ENCODE assay signal across 18 mouse cellular contexts in the genomic region with DNA sequence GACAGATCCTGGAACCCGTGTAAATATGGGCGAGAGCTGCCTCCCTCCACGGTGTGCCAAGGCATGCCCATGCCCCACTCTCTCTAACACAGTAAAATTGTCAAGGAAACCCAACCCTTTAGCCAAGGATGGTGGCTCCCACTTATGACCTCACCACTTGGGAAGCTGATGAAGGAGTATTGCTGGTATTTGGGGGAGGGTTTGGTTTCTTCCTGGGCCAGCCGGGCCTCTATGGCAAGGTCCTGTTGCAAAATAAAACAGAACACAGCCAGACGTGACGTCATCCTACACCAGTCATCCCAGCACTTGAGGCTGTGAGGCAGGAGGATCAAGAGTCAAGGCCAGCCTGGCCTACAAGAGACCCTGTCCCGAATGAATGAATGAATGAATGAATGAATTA. TPM values are rescaled to one million over a fixed set of nuclear protein-coding genes. Genes with fewer than 3 reads are reported as not detected.
DNase-seq lines count a peak whose midpoint lies in the region; ATAC-seq and TF ChIP-seq lines count a peak whose summit lies in the region.
"Had no signal": no experiment of that assay in that cellular context is flagged by ENCODE, and none has a peak within 500 bp of the region (broad histone marks: within the 10 kb centered on the region; RNA-seq: fewer than 3 reads in every experiment).

No protein-coding gene starts in this region.

- intact Hi-C loops in left cerebral cortex, postnatal 4 days (cut with DNase I), result no loop called here

- 51% methylated on average over 7 of the region's 7 CpGs for WGBS in heart, embryonic 10.5 days
- WGBS in lung, embryonic 14.5 days, result 51% methylated on average over 7 of the region's 7 CpGs
- 54% methylated on average over 7 of the region's 7 CpGs for WGBS in limb, embryonic 15.5 days

- no peak for ATAC-seq in lung, embryonic 14.5 days (ENCODE audit: insufficient read depth)
- no peak for ATAC-seq in limb, embryonic 15.5 days (ENCODE audit: insufficient number of reproducible peaks, low FRiP score, low TSS enrichment, low read depth)
- ATAC-seq: midbrain, embryonic 16.5 days had no signal

- no peak for TF ChIP-seq CTCF in lung, embryonic 14.5 days (IDR thresholded peaks at IDR 0.05; ENCODE audit: low read depth)
- no peak for TF ChIP-seq CTCF in C2C12 (IDR thresholded peaks at IDR 0.05; ENCODE audit: control insufficient read depth, insufficient read depth, insufficient read length)

- peaks cover 21% of the 10 kb centered on the region for H3K79me2 ChIP-seq in C2C12 (ENCODE audit: control insufficient read depth, insufficient read depth)

- no peak for DNase-seq in heart, embryonic 10.5 days (ENCODE audit: low spot score)
- no peak for DNase-seq in heart, adult 11 months
- DNase-seq in lung, embryonic 14.5 days, result peak; percentile 30
- DNase-seq in lung, postnatal 36 days, result no peak
- DNase-seq in thymus, adult 18-20 months, result no peak
- no peak for DNase-seq in left cerebral cortex, postnatal 4 days
- DNase-seq: adrenal gland, adult 8-10 months; cerebellum, adult 8-10 months; gastrocnemius, postnatal 10 days; layer of hippocampus, postnatal 36 days had no signal

- H3K9ac ChIP-seq in lung, embryonic 14.5 days, result no peak overlapping the region
- no peak overlapping the region for H3K9ac ChIP-seq in limb, embryonic 15.5 days
- H3K9ac ChIP-seq: embryonic facial prominence, embryonic 12.5 days; hindbrain, embryonic 12.5 days; liver, embryonic 14.5 days had no signal

- H3K79me3 ChIP-seq in C2C12 (ENCODE audit: low read depth), result peaks cover 2% of the 10 kb centered on the region

- H3K4me1 ChIP-seq in heart, embryonic 10.5 days, result peaks cover 69% of the 10 kb centered on the region
- no peaks in the 10 kb centered on the region; the same call in 1 of the 2 replicates for H3K4me1 ChIP-seq in lung, embryonic 14.5 days (ENCODE audit: insufficient read depth)
- peaks cover 23% of the 10 kb centered on the region for H3K4me1 ChIP-seq in limb, embryonic 15.5 days

- H3K36me3 ChIP-seq in heart, embryonic 10.5 days, result 0 out of 2 replicates have a peak, but pooled peaks cover 2% of the 10 kb centered on the region
- no peaks in the 10 kb centered on the region for H3K36me3 ChIP-seq in lung, embryonic 14.5 days (ENCODE audit: insufficient read depth)
- H3K36me3 ChIP-seq in C2C12 (ENCODE audit: control insufficient read depth, insufficient read depth), result no peaks in the 10 kb centered on the region
- no peaks in the 10 kb centered on the region for H3K36me3 ChIP-seq in limb, embryonic 15.5 days
- H3K36me3 ChIP-seq: embryonic facial prominence, embryonic 12.5 days; hindbrain, embryonic 12.5 days had no signal

- H3K9me3 ChIP-seq in heart, embryonic 10.5 days, result no peaks in the 10 kb centered on the region
- H3K9me3 ChIP-seq in lung, embryonic 14.5 days (ENCODE audit: low read depth, low read length), result no peaks in the 10 kb centered on the region
- H3K9me3 ChIP-seq in limb, embryonic 15.5 days, result no peaks in the 10 kb centered on the region
- H3K9me3 ChIP-seq: embryonic facial prominence, embryonic 12.5 days; hindbrain, embryonic 12.5 days had no signal

- H3K27me3 ChIP-seq in heart, embryonic 10.5 days (ENCODE audit: insufficient read depth, poor library complexity, severe bottlenecking), result peaks cover 3% of the 10 kb centered on the region; the same call in 1 of the 2 replicates
- H3K27me3 ChIP-seq in lung, embryonic 14.5 days (ENCODE audit: insufficient read depth, low read length), result peaks cover 12% of the 10 kb centered on the region
- no peaks in the 10 kb centered on the region for H3K27me3 ChIP-seq in C2C12 (ENCODE audit: control insufficient read depth, insufficient read depth, insufficient read length)
- H3K27me3 ChIP-seq in limb, embryonic 15.5 days, result peaks cover 13% of the 10 kb centered on the region; the same call in 1 of the 2 replicates

- peak overlapping the region; percentile 3 for H3ac ChIP-seq in C2C12 (ENCODE audit: control insufficient read depth, insufficient read length, low read depth)

- no peak overlapping the region for H3K4me2 ChIP-seq in lung, embryonic 14.5 days
- no peak overlapping the region for H3K4me2 ChIP-seq in limb, embryonic 15.5 days
- H3K4me2 ChIP-seq: embryonic facial prominence, embryonic 12.5 days; hindbrain, embryonic 12.5 days had no signal

- no peak overlapping the region for H3K4me3 ChIP-seq in heart, embryonic 10.5 days
- H3K4me3 ChIP-seq in lung, embryonic 14.5 days (ENCODE audit: low read depth, low read length), result no peak overlapping the region
- no peak overlapping the region for H3K4me3 ChIP-seq in C2C12 (ENCODE audit: insufficient read depth, poor library complexity, severe bottlenecking)
- no peak overlapping the region for H3K4me3 ChIP-seq in limb, embryonic 15.5 days
- H3K4me3 ChIP-seq: embryonic facial prominence, embryonic 12.5 days; hindbrain, embryonic 12.5 days had no signal

- 0 out of 2 replicates have a peak overlapping the region, but pooled peaks have one; percentile 16 for H3K27ac ChIP-seq in heart, embryonic 10.5 days
- H3K27ac ChIP-seq in lung, embryonic 14.5 days (ENCODE audit: low read depth), result no peak overlapping the region
- 0 out of 2 replicates have a peak overlapping the region, but pooled peaks have one; percentile 18 for H3K27ac ChIP-seq in limb, embryonic 15.5 days
- H3K27ac ChIP-seq: embryonic facial prominence, embryonic 12.5 days; hindbrain, embryonic 12.5 days; liver, embryonic 14.5 days had no signal

TF ChIP-seq in C2C12, 6 proteins besides CTCF, POLR2A, EP300 and RAD21:
- TF ChIP-seq CEBPB (IDR thresholded peaks at IDR 0.05; ENCODE audit: low read depth), result peak; percentile 30
- TF ChIP-seq MAX (IDR thresholded peaks at IDR 0.05), result no peak

RNA-seq across cellular contexts. Expression of gene Ercc1, which starts 6.0 kb away (rescaled TPM):
- polyA plus RNA-seq in heart, embryonic 10.5 days (2016; fragmentation: Nextera tagmentation; extraction: Ambion mirVana), result 74.0 and 84.2 TPM in 2 replicates
- polyA plus RNA-seq in lung, embryonic 14.5 days (2014; fragmentation: Nextera tagmentation; extraction: Ambion mirVana), result 88.6 and 90.5 TPM in 2 replicates
- 151 TPM for polyA plus RNA-seq in C2C12 (2012; fragmentation: generic; extraction: Trizol)
- 75.7 and 75.9 TPM in 2 replicates for polyA plus RNA-seq in limb, embryonic 15.5 days (2015; fragmentation: Nextera tagmentation; extraction: Ambion mirVana)
- 10 to 100 TPM; 60.1 to 70.9 TPM for total RNA-seq in left cerebral cortex, postnatal 4 days (2021)

RNA-seq across cellular contexts. Expression of gene Cd3eap, which starts 20.7 kb away (rescaled TPM):
- 23.2 and 27.8 TPM in 2 replicates for polyA plus RNA-seq in heart, embryonic 10.5 days (2016; fragmentation: Nextera tagmentation; extraction: Ambion mirVana)
- polyA plus RNA-seq in lung, embryonic 14.5 days (2014; fragmentation: Nextera tagmentation; extraction: Ambion mirVana), result 21.3 and 24.2 TPM in 2 replicates
- polyA plus RNA-seq in C2C12 (2012; fragmentation: generic; extraction: Trizol), result 25.6 TPM
- polyA plus RNA-seq in limb, embryonic 15.5 days (2015; fragmentation: Nextera tagmentation; extraction: Ambion mirVana), result 32.9 and 34.2 TPM in 2 replicates
- total RNA-seq in left cerebral cortex, postnatal 4 days (2021), result 10 to 100 TPM; 15.9 to 18.7 TPM

RNA-seq across cellular contexts. Expression of gene Ppp1r13l, which starts 21.0 kb away (rescaled TPM):
- polyA plus RNA-seq in heart, embryonic 10.5 days (2016; fragmentation: Nextera tagmentation; extraction: Ambion mirVana), result 12.0 and 16.2 TPM in 2 replicates
- polyA plus RNA-seq in lung, embryonic 14.5 days (2014; fragmentation: Nextera tagmentation; extraction: Ambion mirVana), result 5.4 and 7.9 TPM in 2 replicates
- 21.5 TPM for polyA plus RNA-seq in C2C12 (2012; fragmentation: generic; extraction: Trizol)
- 20.0 and 24.8 TPM in 2 replicates for polyA plus RNA-seq in limb, embryonic 15.5 days (2015; fragmentation: Nextera tagmentation; extraction: Ambion mirVana)
- total RNA-seq in left cerebral cortex, postnatal 4 days (2021), result 1 to 10 TPM; 6.0 to 6.4 TPM

RNA-seq across cellular contexts. Expression of gene Fosb, which starts 28.7 kb away (rescaled TPM):
- polyA plus RNA-seq in heart, embryonic 10.5 days (2016; fragmentation: Nextera tagmentation; extraction: Ambion mirVana), result 0.24 and 0.27 TPM in 2 replicates
- polyA plus RNA-seq in lung, embryonic 14.5 days (2014; fragmentation: Nextera tagmentation; extraction: Ambion mirVana), result not detected in 2 replicates
- polyA plus RNA-seq in C2C12 (2012; fragmentation: generic; extraction: Trizol), result 1.4 TPM
- 0.29 and 0.41 TPM in 2 replicates for polyA plus RNA-seq in limb, embryonic 15.5 days (2015; fragmentation: Nextera tagmentation; extraction: Ambion mirVana)
- total RNA-seq in left cerebral cortex, postnatal 4 days (2021), result 1 to 10 TPM; 1.2 to 1.3 TPM
- polyA plus RNA-seq: hindbrain, embryonic 12.5 days; limb, embryonic 11.5 days; neural tube, embryonic 11.5 days had no signal

RNA-seq across cellular contexts. Expression of gene Ercc2, which starts 43.2 kb away (rescaled TPM):
- 19.2 and 19.3 TPM in 2 replicates for polyA plus RNA-seq in heart, embryonic 10.5 days (2016; fragmentation: Nextera tagmentation; extraction: Ambion mirVana)
- polyA plus RNA-seq in lung, embryonic 14.5 days (2014; fragmentation: Nextera tagmentation; extraction: Ambion mirVana), result 11.4 and 12.1 TPM in 2 replicates
- 9.7 TPM for polyA plus RNA-seq in C2C12 (2012; fragmentation: generic; extraction: Trizol)
- 14.0 and 14.9 TPM in 2 replicates for polyA plus RNA-seq in limb, embryonic 15.5 days (2015; fragmentation: Nextera tagmentation; extraction: Ambion mirVana)
- total RNA-seq in left cerebral cortex, postnatal 4 days (2021), result 10 to 100 TPM; 46.1 to 62.8 TPM
